Mouse (Mus musculus): ENCODE measurements around the gene Rtn4ip1.

Rtn4ip1 gene

GRCm38 (mm10) chr10:44003551-44004151 lies 102.0 kb downstream of the Rtn4ip1 start:
- DNase-seq: peak; percentile 79

- peak; percentile 24 to 42 for DNase-seq
These were observed 102.7 kb downstream of the Rtn4ip1 start for GRCm38 (mm10) chr10:44004221-44004751.

GRCm38 (mm10) chr10:44005677-44006641 lies 104.4 kb downstream of the Rtn4ip1 start:
- DNase-seq: peak; percentile 58 to 65
